Mouse (Mus musculus): Measurements from ENCODE around the gene Oxsr1. TPM values are rescaled to one million over a fixed set of nuclear protein-coding genes. Genes with fewer than 3 reads are reported as not detected.
A peak's percentile ranks its signal among the peaks of the same experiment; 100 is the strongest.
"Not testable (repeated sequence)": the region's sequence is repeated elsewhere in the genome, so short reads cannot be mapped to it uniquely, and the experiment has no call there.

Gene Oxsr1
- polyA plus RNA-seq, 1 experiment, result 18.3 TPM

DNA sequence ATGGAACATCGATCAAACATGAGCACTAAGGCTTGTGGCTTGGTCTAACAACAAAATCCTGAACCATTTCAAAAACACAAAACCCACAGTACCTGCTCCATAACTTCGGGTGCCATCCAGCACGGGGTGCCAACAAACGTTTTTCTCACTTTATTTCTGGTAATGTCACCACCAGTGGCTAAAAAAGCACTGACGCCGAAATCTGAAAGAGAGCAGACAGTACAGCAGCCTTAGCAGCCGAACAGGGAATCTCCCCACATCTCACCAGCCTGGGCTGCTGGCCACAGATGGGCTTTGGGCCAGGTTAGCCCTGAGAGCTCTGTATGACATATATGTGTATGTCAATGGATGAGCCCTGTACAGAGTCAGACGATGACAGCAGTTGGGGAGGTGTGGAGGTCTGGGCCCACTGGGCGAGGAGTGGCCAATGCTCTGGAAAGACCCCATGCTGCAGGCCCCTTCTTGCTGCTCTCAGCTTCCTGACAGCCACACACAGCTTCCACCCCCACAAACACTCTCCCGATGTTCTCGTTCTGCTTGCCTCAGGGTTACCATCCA, 53.6 kb downstream of the Oxsr1 start:
- Histone ChIP-seq H3K4me3 (ENCODE audit: insufficient read depth, low read depth, low read length) (no peak overlapping the region), H3K27ac (replicated peaks; ENCODE audit: low read depth, low read length) (no peak overlapping the region)

DNA sequence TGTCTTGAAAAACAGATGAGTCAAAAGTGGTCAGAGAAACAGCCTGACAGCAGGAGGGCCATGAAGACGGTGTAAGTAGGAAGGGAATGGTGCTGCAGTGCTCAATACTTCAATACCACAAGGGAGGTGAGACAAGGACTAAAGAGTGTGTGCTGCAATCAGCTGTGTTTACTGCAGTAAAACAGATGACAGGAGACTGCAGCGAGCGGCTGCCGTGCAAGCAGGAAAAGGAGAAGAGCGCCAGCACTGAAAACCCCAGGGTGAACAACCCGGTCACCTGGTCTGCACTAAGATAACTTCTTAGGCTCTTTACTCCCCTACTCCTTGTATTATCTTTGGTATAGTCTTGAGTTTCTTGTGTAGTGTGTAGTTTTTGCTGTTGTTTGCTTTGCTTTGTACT, 54.1 kb downstream of the Oxsr1 start:
- Histone ChIP-seq H3K4me1 (ENCODE audit: control insufficient read depth, insufficient read depth, insufficient read length, low read length) (no peaks in the 10 kb centered on the region), H3K27ac (replicated peaks; ENCODE audit: low read depth, low read length) (no peak overlapping the region), H3K4me3 (ENCODE audit: insufficient read depth, low read depth, low read length) (no peak overlapping the region)

More for the DNA sequence above, 53.6 kb downstream of the Oxsr1 start:
- H3K4me1 ChIP-seq (ENCODE audit: control insufficient read depth, insufficient read depth, insufficient read length, low read length), result no peaks in the 10 kb centered on the region

DNA sequence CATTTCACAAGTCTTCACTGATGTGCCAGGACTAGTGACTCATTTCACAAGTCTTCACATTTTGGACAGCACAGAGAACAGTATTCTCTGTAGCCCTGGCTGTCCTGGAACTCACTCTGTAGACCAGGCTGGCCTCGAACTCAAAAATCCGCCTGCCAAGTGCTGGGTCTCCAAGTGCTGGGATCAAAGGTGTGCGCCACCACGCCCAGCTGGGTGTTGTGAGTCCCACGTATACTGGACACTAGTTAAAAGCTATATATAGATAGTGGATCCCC, 56.2 kb downstream of the Oxsr1 start:
- not testable (repeated sequence) for H3K27ac ChIP-seq (replicated peaks; ENCODE audit: low read depth, low read length); H3K4me1 ChIP-seq (ENCODE audit: control insufficient read depth, insufficient read depth, insufficient read length, low read length)

DNA sequence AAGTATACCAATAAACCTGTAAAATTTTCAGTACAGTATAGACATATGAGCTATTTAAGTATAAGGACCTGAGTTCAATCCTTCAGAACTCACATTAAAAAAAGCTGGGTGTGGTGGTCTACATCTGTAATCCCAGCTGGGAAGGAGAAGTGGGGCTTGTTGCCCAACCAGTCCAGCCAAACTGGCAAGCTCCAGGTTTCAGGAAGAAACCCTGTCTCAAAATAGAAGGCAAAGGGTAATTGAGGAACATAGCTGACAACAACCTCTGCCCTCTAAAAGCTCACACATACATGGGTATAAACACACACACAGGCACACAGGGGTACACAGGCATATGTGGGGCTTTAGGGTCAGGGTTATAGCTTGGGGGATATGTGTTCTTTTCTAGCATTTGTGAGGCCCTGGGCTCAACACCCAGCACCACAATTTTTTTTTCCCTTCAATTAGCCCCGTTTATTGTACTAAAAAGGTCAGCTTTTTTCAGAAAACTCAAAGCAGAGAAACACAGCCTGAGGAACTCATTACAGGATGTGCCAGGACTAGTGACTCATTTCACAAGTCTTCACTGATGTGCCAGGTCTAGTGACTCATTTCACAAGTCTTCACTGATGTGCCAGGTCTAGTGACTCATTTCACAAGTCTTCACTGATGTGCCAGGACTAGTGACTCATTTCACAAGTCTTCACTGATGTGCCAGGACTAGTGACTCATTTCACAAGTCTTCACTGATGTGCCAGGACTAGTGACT, 56.7 kb downstream of the Oxsr1 start:
- H3K4me3 ChIP-seq (ENCODE audit: insufficient read depth, low read depth, low read length); H3K4me1 ChIP-seq (ENCODE audit: control insufficient read depth, insufficient read depth, insufficient read length, low read length): not testable (repeated sequence)
- H3K27ac ChIP-seq (replicated peaks; ENCODE audit: low read depth, low read length), result peak overlapping the region; percentile 23

More for the DNA sequence above, 56.2 kb downstream of the Oxsr1 start:
- H3K4me3 ChIP-seq (ENCODE audit: insufficient read depth, low read depth, low read length), result not testable (repeated sequence)

DNA sequence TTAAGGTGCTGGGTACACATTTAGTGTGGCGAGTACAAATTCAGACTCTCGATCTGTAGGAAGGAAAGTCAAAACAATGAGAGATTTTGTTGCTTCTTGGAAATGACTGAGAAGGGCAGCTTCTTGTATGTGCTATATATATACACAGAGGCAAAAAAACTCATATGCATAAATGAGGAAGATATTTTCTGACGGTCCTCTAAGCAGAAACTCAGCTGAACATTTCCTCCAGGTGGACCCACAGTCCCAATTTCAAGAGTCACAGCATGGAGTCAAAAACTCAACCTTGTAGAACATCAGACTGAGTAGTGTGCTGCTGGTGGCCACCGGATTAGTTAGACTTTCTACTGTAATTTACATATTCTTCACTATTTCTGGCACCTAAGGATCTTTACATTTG, 59.2 kb downstream of the Oxsr1 start:
- H3K4me3 ChIP-seq (ENCODE audit: insufficient read depth, low read depth, low read length), result no peak overlapping the region
- no peak overlapping the region for H3K27ac ChIP-seq (replicated peaks; ENCODE audit: low read depth, low read length)
- no peaks in the 10 kb centered on the region for H3K4me1 ChIP-seq (ENCODE audit: control insufficient read depth, insufficient read depth, insufficient read length, low read length)

DNA sequence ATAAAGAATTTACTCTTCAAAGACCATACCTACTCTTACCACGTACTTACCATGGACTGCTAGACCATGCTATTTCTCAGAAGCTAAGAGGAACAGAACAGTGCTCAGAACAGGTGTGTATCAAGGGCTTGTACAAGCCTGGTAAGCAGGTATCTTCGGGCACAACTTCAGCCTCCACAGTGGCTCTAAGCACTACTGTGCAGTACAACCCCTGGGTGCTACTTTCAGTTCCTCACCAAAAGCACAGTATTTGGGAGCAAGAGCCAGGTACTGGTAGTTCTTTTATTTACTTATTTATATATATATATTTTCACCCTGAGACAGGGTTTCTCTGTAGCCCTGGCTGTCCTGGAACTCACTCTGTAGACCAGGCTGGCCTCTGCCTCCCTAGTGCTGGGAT, 61.4 kb downstream of the Oxsr1 start:
- Histone ChIP-seq H3K4me1 (ENCODE audit: control insufficient read depth, insufficient read depth, insufficient read length, low read length) (no peaks in the 10 kb centered on the region), H3K27ac (replicated peaks; ENCODE audit: low read depth, low read length) (no peak overlapping the region), H3K4me3 (ENCODE audit: insufficient read depth, low read depth, low read length) (no peak overlapping the region)

DNA sequence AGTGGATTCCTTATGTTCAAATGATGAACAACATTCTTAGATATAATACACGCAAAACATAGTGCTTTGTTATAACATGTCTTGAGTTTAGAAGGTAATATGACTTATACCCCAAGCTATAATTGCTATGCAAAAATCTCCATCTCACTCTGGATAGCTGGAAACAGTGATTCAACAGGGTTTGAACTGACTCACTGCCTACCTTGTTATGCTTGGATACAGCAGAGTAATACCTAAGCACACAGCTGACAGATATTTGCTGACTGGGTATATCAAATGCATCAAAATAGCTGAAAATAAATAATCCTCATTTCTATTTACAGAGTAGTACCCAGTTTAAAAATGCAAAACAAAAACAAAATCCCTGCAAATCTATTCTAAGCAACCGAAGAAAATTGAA, 63.4 kb downstream of the Oxsr1 start:
- H3K27ac ChIP-seq (replicated peaks; ENCODE audit: low read depth, low read length), result no peak overlapping the region
- H3K4me1 ChIP-seq (ENCODE audit: control insufficient read depth, insufficient read depth, insufficient read length, low read length), result no peaks in the 10 kb centered on the region
- H3K4me3 ChIP-seq (ENCODE audit: insufficient read depth, low read depth, low read length), result no peak overlapping the region

DNA sequence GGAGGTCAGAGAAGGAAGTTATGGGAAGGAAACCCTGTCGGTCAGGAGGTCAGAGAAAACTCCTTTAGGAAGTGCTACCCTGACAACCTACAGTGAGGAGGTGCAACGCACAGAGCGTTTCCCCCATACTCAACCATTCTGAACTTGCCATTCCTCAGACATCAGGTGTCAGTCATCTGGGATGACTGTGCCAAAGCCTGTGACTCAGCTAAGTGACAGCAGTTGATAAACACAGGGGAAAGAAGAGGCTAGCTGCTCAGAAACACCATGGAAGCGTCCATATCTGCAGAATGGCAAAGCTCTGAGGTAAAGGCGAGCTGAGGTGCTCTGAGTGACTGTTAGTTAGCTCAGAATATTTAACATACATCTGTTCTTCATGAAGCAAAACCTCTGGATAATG, 64.1 kb downstream of the Oxsr1 start:
- no peak overlapping the region for H3K27ac ChIP-seq (replicated peaks; ENCODE audit: low read depth, low read length)
- H3K4me3 ChIP-seq (ENCODE audit: insufficient read depth, low read depth, low read length), result no peak overlapping the region
- H3K4me1 ChIP-seq (ENCODE audit: control insufficient read depth, insufficient read depth, insufficient read length, low read length), result no peaks in the 10 kb centered on the region

DNA sequence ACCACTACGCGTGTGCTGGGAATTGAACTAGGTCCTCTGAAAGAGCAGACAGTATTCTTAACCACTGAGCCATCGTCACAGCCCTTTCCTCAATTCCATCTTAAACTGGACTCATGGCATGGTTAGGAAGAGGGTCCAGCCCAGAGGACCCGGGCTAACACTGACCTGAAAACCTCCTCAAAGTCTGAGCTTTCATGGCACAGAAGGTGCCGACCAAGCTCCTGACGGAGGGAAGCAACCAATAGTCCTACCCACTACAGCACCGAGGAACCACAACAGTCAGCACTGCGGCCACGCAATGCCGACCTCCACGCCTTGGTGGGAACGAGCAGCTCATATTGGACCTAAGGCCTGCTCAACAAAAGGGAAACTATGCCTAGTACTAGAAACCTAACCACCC, 66.1 kb downstream of the Oxsr1 start:
- H3K4me3 ChIP-seq (ENCODE audit: insufficient read depth, low read depth, low read length), result no peak overlapping the region
- H3K4me1 ChIP-seq (ENCODE audit: control insufficient read depth, insufficient read depth, insufficient read length, low read length), result no peaks in the 10 kb centered on the region
- no peak overlapping the region for H3K27ac ChIP-seq (replicated peaks; ENCODE audit: low read depth, low read length)

DNA sequence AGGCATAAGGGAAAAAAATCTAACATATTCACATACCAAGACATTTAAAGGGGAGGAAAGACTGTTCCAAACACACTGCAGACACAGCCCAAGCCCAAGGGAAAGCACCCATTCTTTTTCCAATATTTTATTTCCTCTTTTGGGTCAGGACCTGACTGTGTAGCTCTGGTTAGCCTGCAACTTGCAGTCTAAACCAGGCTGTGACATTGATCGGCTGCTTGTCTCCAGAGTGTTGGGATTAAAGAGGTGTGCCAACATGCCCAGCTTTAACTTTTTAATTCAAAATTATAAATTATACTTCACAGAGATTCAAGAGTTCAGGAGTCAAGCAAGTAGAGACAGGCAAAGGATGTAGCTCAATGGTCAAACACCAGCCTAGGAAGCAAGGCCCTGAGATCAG, 67.1 kb downstream of the Oxsr1 start:
- Histone ChIP-seq H3K4me1 (ENCODE audit: control insufficient read depth, insufficient read depth, insufficient read length, low read length) (no peaks in the 10 kb centered on the region), H3K27ac (replicated peaks; ENCODE audit: low read depth, low read length) (no peak overlapping the region), H3K4me3 (ENCODE audit: insufficient read depth, low read depth, low read length) (no peak overlapping the region)

DNA sequence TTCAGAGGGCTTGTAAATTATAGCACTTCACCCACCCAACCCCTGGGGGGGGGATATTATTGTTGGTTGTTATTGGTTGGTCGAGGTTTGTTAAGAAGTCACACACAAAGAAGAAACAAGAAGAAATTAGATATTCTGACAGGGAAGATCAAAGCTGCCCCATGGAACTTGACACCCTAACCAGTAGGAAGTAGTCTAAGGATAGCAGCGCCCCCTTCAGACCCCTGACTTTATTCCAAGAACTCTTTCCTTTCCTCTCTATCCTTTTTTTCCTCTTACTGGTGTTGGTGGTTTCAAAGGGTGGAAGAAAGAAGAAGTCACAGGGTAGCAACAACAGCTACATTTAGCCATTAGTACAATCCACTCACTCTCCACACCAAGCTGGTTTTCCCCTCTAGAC, 68.0 kb downstream of the Oxsr1 start:
- Histone ChIP-seq H3K27ac (replicated peaks; ENCODE audit: low read depth, low read length) (no peak overlapping the region), H3K4me1 (ENCODE audit: control insufficient read depth, insufficient read depth, insufficient read length, low read length) (no peaks in the 10 kb centered on the region), H3K4me3 (ENCODE audit: insufficient read depth, low read depth, low read length) (no peak overlapping the region)

DNA sequence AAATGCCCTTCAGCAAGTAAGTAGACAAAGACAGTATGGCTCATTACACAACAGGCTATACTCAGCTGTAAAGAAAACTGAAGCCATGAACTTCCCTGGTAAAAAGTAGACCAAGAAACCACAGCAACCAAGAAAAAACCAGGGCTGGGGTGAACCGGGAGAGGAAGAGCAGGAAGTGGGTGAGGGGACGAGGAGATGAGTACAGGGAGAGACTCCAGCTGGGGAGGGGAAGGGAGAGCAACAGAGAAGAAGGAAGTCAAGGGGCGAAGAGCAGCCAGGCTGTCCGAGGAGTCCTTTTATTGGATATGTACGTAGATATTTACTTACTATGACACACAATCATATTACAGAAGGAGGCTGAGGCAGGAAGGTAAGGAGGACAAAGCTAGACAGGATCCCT, 74.2 kb downstream of the Oxsr1 start:
- no peak overlapping the region for H3K27ac ChIP-seq (replicated peaks; ENCODE audit: low read depth, low read length)
- no peaks in the 10 kb centered on the region for H3K4me1 ChIP-seq (ENCODE audit: control insufficient read depth, insufficient read depth, insufficient read length, low read length)
- H3K4me3 ChIP-seq (ENCODE audit: insufficient read depth, low read depth, low read length), result no peak overlapping the region

DNA sequence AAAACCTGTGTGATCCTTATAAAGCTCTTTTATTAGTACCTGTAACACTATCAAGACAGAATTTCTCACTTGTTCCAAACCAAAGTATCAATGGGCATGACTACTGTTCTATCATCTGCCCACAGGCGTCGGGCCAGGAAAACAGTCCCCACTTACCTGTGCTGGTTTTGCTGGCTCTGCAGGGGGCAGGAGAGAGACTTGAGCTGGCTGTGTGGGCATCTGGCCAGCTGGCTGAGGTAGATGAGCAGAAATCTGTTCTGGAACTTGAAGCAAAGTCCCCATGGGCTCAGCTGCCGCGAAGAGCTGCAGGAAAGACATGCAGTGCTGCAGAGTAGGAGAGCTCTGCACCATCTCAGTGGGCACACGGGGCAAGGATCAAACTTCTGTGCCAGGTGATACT, 75.4 kb downstream of the Oxsr1 start:
- no peak overlapping the region for H3K27ac ChIP-seq (replicated peaks; ENCODE audit: low read depth, low read length)
- H3K4me3 ChIP-seq (ENCODE audit: insufficient read depth, low read depth, low read length), result no peak overlapping the region
- H3K4me1 ChIP-seq (ENCODE audit: control insufficient read depth, insufficient read depth, insufficient read length, low read length), result no peaks in the 10 kb centered on the region

DNA sequence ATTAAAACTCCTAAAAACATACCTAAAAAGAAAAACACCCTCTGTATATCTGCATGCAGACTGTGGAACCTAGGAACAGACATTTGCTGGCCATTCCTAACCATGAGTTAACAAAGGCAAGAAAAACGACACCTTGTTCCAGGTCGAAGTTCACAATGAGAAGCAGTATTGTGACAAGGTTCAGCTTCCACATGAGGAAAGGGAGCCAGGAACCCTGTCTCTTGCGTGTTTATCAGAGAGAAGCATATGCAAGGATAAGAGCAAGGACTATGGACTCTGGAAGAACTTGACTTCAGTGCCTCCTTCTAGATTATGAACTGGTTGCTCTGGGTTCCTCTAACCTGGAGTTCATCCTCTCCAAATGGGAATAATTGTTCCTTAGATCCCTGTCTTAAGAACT, 78.2 kb downstream of the Oxsr1 start:
- no peak overlapping the region for H3K27ac ChIP-seq (replicated peaks; ENCODE audit: low read depth, low read length)
- H3K4me1 ChIP-seq (ENCODE audit: control insufficient read depth, insufficient read depth, insufficient read length, low read length), result no peaks in the 10 kb centered on the region
- H3K4me3 ChIP-seq (ENCODE audit: insufficient read depth, low read depth, low read length), result no peak overlapping the region

DNA sequence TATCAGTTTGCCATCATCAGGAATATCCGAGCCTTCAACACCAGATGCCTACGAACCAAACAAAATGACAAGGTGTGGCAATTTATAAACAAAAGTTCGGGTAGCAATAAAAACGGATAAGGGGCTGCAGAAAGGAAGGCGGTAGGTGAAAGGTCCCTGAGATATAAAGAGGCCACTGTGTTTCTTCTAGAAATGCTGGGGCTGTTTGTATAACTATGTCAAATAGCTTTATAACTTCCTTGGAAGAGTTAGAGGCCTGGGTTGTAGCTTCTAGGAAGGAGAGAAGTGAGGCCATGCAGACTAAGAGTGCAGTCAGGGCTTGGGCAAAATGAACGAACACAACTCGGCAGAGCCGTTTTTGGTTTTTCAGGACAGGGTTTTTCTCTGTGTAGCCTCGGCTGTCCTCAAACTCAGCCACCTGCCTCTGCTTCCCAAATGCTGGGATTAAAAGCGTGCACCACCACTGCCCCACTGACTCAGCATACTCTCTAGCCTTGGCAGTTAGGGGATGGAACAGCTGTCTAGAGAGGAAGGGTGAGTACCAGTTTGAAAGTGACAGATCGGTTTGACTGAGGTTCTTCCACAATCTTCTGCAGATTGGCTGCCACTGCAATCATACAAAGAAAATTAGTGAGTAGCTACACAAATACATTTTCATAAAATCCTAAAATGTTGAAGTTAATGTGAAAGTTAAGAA, 80.9 kb downstream of the Oxsr1 start:
- no peaks in the 10 kb centered on the region for H3K4me1 ChIP-seq (ENCODE audit: control insufficient read depth, insufficient read depth, insufficient read length, low read length)
- H3K27ac ChIP-seq (replicated peaks; ENCODE audit: low read depth, low read length), result no peak overlapping the region
- no peak overlapping the region for H3K4me3 ChIP-seq (ENCODE audit: insufficient read depth, low read depth, low read length)

Data from brown adipose tissue, adult 24 weeks (tissue).